Mouse (Mus musculus) left cerebral cortex, postnatal 14 days (tissue): ENCODE data around the gene Fanci. TPM values are rescaled to one million over a fixed set of nuclear protein-coding genes. Genes with fewer than 3 reads are reported as not detected.

Source experiments
- DNase-seq, 2 experiments: peaks; one replicate each; pipeline ENCODE4 v3.0.0; 2021 to 2022; ENCODE audit warnings: low spot score in 2 of 2, mixed read lengths in 1 of 2
- intact Hi-C: fragments of 180-260 bp; cut with DNase I; formaldehyde crosslinking; loops from one replicate; pipeline ENCODE4 v1.15.1; 2025
- total RNA-seq, 2 experiments: library from RNA; stranded (reverse); gene quantifications; 2 replicates each; pipeline ENCODE4 v1.2.3; 2021

Gene Fanci
- total RNA-seq, 2 experiments from 2014 or later: 0.51 to 0.91 TPM

DNA sequence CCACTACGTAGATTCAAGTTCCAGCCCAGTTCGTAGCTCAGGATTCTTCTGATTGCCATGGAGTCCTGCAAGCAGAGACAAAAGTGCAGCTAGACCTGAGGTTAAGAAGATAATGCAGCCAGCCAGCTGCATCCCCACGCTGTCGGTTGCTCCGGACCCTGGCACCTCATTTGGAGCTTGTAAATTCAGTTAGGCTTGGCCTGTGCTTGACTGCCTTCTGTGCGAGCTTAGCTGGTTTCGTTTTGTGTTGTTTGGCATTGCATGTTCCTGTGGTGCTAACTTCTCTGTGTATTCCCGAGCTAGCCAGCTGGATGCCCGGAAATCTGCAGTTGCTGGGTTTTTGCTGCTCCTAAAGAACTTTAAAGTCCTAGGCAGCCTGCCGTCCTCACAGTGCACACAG, 34.1 kb downstream of the Fanci start:
- no peak for DNase-seq
- intact Hi-C loops: no loop called here

DNA sequence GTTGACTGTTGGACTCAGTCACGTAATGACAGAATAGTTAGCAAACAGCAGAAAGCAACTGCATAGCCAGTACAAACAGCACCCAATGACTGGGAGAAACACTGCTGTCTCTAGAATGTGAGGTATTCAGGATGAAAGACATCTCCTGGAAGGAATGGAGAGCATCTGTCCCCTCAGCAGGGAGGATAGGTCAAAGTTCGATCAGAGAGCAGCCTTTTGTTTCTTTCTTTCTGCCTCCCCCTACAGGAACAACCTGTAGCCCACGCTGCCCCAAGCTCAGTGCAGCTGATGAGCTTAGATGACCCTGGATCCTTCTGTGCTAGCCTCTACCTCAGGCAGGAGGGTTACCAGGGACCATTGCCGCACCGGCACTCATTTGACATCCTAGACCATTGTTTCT, 36.5 kb downstream of the Fanci start:
- intact Hi-C loops: no loop called here
- no peak for DNase-seq

DNA sequence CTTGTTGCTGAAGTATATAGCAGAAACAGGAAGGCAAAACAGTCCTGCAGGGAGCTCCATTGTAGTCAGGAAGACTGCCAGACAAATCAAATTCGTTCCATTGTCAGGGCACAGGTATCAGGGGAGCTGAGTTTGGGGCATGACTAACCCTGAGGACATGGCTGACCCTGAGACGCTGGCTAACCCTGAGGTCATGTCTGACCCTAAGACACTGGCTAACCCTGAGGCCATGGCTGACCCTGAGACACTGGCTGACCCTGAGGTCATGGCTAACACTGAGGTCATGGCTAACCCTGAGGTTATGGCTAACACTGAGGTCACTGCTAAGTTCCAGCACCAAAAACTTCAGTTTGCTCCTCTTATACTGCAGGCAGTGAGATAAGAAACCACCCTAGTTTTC, 48.3 kb downstream of the Fanci start:
- no peak for DNase-seq
- intact Hi-C loops: no loop called here

DNA sequence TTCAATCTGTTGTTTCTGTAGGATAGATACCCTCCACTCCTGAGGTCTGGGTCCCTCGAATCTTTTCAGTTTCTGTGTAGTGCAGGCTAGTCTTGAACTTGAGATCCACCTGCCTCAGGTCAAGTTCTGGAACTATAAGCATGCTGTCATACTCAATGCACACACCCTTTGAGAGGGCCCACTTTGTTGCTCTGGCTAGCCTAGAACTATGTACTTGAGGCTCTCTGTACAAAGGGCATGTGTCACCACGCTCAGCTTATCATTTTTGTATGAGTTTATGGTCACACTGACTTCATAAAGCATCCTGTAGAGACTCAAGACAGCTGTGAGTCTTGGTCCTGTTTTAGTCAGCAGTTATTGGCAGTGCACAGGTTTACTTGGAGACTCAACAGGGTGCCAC, 55.3 kb downstream of the Fanci start:
- DNase-seq: no peak
- intact Hi-C loops: no loop called here

DNA sequence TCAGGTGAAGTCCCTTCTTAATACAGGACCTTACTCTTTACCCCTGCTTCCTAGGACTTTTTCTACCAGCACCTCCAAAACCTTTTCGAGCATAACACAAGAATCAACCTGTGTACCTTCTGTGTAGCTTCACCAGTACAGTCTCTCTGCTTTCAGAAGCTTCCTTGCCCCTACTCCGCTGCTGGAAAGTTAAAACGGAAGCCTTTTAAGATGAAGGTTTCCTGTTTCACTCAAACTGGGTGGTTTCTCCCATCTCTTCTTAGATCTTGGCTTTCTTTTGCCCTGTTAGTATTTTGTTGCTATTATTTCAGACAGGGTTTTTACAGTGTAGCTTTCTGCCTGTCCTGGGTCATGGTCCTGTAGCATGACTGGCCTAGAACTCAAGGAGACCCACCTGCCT, 55.8 kb downstream of the Fanci start:
- intact Hi-C loops: no loop called here
- DNase-seq: no peak

DNA sequence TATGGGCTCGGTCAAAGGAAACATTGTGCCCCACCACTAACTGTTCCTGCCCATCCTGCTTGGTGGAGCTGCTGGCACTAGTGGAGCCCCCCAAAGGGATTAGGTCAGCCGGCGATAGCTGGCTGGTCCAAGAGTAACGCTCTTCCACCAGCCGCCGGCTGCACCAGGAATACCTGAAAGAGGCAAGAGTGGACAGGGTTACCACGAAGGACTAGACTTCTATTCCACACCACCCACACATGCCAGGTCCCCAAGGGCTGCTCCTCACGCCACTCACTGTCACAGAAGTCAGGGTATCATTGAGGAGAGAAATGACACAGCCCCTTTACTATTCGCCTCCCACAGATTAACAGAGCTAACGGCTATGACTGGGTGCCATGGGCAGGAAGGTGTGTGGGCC, 70.0 kb downstream of the Fanci start:
- intact Hi-C loops: no loop called here
- no peak for DNase-seq

DNA sequence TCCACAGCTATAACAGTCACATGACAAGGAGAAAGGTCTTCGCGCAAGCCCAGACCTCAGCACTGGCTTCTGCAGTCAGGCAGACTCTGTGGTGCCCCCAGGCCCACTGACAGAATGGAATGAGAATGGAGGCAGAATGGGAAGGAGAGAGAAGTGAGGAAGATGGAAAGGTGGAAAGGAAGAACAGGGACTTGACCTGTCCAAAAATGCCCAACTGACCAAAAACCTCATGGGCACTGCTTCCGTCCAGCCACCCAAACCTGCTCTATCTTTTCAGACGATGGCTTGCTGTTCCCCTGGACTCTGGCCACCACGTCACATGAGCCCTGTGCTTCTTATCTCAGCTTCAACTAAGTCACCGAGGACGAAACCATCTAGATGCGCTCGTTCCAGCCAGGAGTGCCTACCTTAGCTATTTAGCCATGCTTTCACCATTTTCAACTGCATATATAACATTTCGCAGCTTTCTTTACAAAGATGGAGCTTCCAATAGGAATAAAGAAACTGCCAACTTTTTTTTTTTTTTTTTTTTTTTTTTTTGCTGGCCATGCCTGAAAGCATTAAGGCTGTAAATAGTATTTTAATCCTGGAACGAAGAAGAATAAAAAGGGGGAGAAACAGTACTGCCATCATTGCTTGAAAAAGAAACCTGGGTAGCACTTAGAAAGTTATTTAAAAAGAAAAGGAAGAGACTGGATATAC, 71.8 kb downstream of the Fanci start:
- no peak for DNase-seq
- intact Hi-C loops: no loop called here

DNA sequence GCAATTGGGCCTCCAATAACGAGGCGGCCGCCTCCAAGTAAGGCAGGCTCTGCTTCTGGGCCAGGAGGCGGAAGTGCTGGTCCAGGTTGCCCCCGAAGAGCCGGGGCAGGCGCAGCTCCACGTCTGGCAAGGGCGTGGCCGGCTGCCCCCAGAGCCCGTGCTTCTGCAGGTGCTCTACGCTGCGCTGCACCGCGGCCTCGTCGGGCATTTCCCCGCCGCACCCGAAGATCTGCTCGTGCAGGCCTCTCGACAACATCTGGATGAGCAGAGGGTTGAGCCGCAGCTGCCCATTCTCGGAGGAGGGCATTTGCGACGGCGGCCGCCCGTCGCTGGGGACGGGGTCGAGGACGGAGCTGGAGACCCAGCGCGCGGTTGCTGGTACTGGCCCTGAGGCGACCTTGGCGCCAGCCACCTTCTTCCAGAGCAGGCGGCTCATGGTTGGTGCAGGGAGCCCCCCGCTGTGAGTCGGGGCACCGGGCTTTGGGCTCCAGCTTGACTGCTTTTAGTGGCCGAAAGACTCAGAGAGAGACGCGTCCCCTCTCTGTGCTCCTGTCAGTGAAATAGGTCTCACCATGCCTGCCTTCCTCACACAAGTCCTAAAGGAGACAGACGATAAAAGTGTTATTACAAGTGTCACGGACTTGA, 73.2 kb downstream of the Fanci start:
- DNase-seq: no peak
- intact Hi-C loops: loop anchor here (5.0 kb wide), 1 partner anchor 73 kb away; the partner anchor contains the start of gene Fanci

DNA sequence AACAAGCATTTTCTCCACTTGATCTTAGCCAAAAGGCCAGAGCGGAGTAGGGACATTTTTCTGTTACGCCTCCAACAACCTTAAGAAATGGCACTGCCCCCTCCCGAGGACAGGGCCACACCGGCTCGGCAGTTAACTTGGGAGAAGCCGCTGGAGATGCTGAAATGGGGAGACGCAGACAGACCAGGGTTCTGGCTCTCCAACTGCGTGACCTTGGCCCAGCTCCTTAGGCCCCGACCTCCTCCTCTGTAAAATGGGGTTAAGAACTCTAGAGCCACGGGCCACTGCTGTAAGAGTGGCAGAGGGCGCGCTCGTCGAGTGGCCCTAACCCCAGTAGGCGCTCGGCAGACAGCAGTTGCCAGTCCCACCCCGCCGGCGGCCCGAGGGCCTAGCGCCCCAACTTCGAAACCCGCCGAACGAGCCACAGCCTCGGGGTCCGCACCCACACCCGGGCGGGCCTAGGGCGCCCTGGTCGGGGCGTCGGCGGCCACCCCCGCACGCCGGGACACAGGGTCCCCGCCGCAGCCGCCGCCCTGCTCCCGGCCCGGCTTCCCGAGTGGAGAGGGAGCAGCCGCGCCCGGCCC, 73.8 kb downstream of the Fanci start:
- DNase-seq: peak in 1 of 2 experiments; percentile 29
- intact Hi-C loops: loop anchor here (2.0 to 5.0 kb wide), 2 partner anchors 73 to 95 kb away; partner anchors contain the start of gene Fanci

DNA sequence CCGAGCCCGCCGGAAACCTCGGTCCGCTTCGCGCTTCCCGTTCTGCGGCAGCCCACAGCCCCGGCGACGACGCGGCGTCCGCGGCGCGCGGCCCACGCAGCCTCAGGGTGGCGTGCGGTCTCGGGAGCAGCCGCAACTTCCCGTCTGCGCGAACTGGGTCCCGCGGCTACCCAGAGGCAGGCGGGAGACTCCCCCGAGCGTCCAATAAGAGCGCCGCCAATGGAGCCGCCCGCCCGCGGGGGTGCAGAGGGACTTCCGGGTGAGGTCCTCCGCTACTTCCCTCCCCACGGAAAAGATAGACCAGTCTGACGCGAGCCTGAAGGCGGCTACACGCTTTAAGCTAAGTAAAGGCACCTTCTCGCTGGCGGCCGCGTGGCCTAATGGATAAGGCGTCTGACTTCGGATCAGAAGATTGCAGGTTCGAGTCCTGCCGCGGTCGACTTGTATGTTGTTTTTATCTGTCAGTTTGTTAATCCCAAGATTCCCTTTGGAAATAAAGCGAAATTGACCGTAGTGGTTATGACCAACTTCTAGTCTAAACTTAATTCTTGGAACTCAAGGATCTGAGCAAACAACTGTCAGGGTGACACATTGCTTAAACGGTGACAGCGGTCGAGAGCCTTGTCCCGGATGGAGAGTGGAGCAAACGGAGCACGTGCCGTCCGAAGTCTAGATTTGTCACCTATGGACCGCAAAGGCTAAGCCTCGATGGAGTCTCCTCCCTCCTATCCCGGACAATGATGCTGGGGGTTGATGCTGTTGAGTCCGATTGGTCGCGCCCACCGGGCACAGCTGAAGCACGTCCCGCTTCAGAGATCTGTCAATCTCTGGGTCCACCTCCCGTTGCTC, 74.5 kb downstream of the Fanci start, which contains the start of gene Polg:
Gene Polg (minus strand): TSS at position 310 of the 849 bp plus-strand sequence.
- peak; percentile 98 to 100 for DNase-seq
- intact Hi-C loops: loop anchor here (2.0 to 5.0 kb wide), 2 partner anchors 74 to 95 kb away; partner anchors contain the start of gene Fanci

DNA sequence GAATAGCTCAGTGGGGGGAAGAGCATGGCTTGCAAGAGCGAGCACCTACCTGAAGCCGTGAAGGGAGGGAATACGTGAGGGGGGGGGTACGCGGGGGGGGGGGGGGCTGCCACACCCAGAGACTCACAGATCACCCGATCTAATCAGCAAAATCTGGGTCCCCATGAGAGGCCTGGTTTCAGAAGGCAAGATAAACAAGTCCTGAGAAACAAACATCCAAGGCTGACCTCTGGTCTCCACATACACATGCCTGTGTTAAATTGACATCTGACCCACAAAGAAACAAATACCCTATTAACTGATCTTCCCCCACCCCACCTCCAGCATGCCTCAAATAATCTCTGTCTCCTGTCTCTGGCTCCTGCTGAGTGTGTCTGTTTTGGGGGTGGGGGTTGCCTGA, 76.2 kb downstream of the Fanci start:
- no peak for DNase-seq
- intact Hi-C loops: loop anchor here (2.0 to 5.0 kb wide), 2 partner anchors 76 to 97 kb away; partner anchors contain the start of gene Fanci

DNA sequence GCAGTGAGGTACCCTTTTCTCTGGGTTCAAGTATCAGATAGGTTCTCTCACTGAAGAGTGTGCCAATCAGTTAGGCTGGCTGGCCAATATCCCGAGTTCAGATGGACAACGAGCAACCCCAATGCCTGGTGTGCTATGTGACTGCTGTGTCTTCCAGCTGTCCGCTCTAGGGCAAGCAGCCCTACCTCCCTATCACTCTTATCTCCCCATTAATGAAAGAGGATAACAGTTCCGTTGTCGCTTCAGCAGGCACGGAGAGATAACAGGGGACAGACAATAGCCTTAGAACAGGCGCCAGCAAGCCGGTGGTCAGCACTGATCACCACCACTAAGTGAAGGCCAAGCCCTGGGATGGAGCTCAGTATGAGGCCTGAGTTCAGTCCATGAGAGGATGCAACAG, 77.3 kb downstream of the Fanci start:
- DNase-seq: no peak
- intact Hi-C loops: loop anchor here (5.0 kb wide), 1 partner anchor 77 kb away; the partner anchor contains the start of gene Fanci

DNA sequence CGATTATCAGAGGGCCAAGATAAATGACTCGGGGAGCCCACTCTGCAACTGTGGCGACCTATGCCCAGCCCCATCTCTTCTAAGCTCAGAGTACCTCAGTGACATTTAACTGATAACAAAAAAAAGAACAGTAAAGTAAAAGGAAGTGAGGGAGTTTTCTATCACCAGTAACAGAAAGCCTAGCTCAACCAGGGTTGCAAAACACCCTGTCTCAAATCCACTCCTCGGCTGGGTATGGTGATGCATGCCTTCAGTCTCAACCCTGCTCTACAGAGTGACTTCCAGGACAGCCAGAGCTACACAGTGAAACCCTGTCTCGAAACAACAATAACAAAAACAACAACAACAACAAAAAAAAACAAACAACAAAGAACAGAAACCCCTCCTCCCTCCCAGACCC, 78.0 kb downstream of the Fanci start:
- intact Hi-C loops: loop anchor here (5.0 kb wide), 1 partner anchor 77 kb away; the partner anchor contains the start of gene Fanci
- no peak for DNase-seq

DNA sequence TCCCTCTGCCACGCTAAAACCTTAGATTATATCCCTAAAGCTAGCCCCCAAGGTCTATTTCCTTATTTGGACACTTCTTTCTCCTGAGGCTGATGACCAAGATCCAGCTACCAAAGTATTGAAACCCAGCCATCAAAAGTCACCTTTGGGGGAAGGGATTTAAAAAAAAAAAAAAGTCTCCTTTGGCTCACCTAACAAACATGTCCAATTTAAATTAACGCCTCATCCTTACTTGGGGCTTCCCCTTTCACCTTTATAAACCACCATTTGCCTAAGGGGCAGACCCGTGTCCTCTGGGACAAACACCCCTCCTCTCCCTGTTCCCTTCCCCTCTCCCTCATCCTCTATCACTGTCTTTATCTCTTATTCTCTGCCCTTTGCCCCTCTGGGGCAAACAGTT, 79.0 kb downstream of the Fanci start:
- intact Hi-C loops: no loop called here
- no peak for DNase-seq

DNA sequence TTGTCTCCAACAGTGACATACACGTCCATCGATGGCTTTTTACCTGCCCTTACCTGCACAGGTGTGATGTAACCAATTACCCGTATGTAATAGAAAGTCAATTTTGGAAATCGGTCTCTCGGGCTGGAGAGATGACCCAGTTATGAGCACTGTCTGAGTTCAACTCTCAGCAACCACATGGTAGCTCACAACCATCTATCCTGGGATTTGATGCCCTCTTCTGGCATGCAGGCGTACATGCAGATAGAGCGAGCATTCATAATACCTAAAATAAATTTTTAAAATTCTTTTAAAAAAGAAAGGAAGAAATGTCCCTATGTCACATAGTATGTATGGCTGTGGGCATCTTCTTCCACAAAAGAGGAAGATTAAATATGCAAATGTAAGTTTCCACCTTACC, 79.7 kb downstream of the Fanci start:
- no peak for DNase-seq
- intact Hi-C loops: no loop called here

DNA sequence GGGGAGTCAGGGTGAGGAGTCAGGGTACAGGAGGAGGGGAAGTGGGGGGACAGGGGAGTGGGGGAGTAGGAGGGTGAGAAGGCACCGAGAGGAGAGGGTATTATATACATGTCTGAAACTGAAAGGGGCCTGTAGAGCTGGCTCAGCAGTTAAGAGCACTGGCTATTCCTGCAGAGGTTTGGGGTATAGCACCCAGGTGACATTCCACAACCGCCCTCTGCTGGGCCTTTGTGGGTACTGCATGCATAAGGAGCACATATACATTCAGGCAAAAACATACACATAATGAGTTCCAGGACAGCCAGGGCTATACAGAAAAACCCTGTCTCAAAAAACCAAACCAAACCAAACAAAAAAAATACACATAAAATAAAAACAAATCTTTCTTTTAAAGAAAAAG, 81.1 kb downstream of the Fanci start:
- intact Hi-C loops: no loop called here
- no peak for DNase-seq

DNA sequence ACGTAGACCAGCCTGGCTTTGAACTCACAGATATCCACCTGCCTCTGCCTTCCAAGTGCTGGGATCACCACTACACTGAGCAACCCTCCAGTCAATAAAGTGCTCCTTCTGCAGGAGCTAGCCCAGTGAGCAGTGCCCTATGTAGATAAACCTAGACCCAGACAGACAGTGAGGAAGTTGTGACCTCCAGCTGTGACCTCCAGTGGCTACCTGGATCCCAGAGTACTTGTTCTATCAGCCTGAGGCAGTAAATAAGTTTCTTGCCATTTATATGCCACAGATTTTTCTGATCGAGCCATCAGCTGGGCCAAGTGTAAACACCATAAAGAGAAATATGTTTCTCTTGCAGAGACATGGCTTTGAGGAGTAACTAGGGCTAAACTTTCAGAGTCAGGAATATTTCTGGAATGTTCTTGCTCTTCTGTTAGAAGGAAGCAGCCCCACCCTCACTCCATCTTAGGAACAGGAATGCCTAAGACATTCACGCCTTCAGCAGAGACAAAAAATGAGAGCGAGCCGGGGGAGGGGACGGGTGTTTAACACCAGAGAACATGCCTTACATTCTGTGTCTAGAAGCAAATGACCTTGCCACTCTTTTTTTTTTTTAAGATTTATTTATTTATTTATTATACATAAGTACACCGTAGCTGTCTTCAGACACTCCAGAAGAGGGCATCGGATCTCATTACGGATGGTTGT, 81.9 kb downstream of the Fanci start:
- intact Hi-C loops: no loop called here

DNA sequence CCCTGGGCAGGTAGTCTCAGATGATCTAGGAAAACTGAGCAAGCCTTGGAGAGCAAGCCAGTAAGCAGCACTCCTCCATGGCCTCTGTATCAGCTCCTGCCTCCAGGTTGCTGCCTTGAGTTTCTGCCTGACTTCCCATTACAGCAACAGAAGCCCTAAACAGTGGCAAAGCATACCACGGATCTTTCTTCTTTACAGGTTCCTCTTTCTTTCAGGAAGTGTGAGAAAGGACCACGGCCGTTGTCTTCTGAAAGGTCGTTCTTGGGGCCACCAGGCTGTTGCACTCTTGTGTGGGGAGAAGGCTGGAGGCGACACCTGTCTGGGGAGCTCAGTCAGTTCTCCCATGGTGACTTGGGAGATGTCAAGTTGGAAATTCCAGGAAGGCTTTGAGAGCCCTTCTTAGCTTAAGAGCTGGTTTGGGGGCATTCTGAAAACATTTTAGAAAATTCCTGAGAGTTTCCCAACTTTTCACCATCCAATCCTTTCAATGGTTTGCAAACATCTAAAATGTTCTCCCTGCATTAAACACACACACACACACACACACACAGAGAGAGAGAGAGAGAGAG, 83.2 kb downstream of the Fanci start:
- intact Hi-C loops: no loop called here
- DNase-seq: no peak

More for the DNA sequence above, 81.9 kb downstream of the Fanci start:
- DNase-seq: no peak

DNA sequence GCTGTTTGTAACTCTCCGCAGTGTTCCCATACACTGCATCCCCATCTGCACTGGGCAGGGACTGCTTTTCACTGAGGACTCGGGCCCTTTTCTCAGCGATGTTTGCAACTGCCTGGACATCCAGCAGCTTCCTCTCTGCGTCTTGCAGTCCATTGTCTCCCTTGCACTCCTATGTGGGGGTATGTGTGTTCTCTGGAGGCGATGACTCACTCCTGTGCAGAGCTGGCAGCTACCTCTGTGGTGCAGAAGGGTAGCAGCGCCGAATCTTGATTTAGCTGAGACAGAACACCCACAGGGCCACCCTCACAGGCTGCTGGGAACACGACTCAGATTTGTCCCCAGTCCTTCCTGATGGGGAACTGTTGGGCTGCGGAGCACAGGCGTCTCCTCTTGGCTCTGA, 94.8 kb downstream of the Fanci start:
- peak; percentile 76 to 90 for DNase-seq
- intact Hi-C loops: no loop called here
